In genomic region chr1:93479476-93480083, GRCm38 (mm10) we compare ENCODE assay signal across 8 mouse cellular contexts. TPM values are rescaled to one million over a fixed set of nuclear protein-coding genes. Genes with fewer than 3 reads are reported as not detected.
DNase-seq lines count a peak whose midpoint lies in the region; ATAC-seq and TF ChIP-seq lines count a peak whose summit lies in the region.

No protein-coding gene starts in this region.

- intact Hi-C loops in heart, postnatal 10 days (cut with DNase I): no loop called here

- H3K27me3 ChIP-seq in heart, embryonic 11.5 days (ENCODE audit: control insufficient read depth, insufficient read depth, low read length): no peaks in the 10 kb centered on the region
- H3K27me3 ChIP-seq in ES-Bruce4 (ENCODE audit: control insufficient read depth, insufficient read depth, low read length, poor library complexity, severe bottlenecking): no peaks in the 10 kb centered on the region
- H3K27me3 ChIP-seq in heart, embryonic 14.5 days (ENCODE audit: control insufficient read depth, insufficient read depth, low read length): no peaks in the 10 kb centered on the region
- no peaks in the 10 kb centered on the region for H3K27me3 ChIP-seq in testis, adult 2 months (ENCODE audit: control insufficient read depth, insufficient read depth, low read length)

- 5% methylated on average over 23 of the region's 23 CpGs for WGBS in heart, embryonic 11.5 days (ENCODE audit: insufficient replicate concordance)
- WGBS in heart, embryonic 14.5 days: 4% methylated on average over 23 of the region's 23 CpGs
- WGBS in large intestine, adult 2 months: 2% methylated on average over 23 of the region's 23 CpGs

- H3K4me1 ChIP-seq in heart, embryonic 11.5 days (ENCODE audit: control insufficient read depth, insufficient read depth, low read length): peaks cover 10% of the 10 kb centered on the region
- H3K4me1 ChIP-seq in ES-Bruce4 (ENCODE audit: control insufficient read depth, insufficient read depth, low read length): no peaks in the 10 kb centered on the region
- peaks cover 0 to 22% of the 10 kb centered on the region in 2 experiments; a peak in 2 of 4 replicates for H3K4me1 ChIP-seq in heart, embryonic 14.5 days (ENCODE audit: control insufficient read depth in 2 of 2, insufficient read depth in 2 of 2, low read length in 2 of 2)
- no peaks in the 10 kb centered on the region for H3K4me1 ChIP-seq in testis, adult 2 months (ENCODE audit: control insufficient read depth, insufficient read depth, low read length)

- no peak for DNase-seq in heart, postnatal 10 days
- DNase-seq in c-Kit-positive CD71-negative TER-119-negative erythroid progenitor cells, embryonic 14.5 days (ENCODE audit: low read depth): peak; percentile 14
- peak; percentile 21 for DNase-seq in large intestine, adult 2 months (ENCODE audit: low read depth, low spot score)
- peak; percentile 29 for DNase-seq in mesoderm, embryonic 11.5 days (ENCODE audit: low read depth, low spot score)

- no peak for TF ChIP-seq EP300 in ES-Bruce4 (IDR thresholded peaks at IDR 0.05; ENCODE audit: insufficient read depth, low read depth, low read length)

- peak overlapping the region; percentile 89 for H3K4me3 ChIP-seq in heart, embryonic 11.5 days (ENCODE audit: low read depth, low read length)
- peak overlapping the region; percentile 88 for H3K4me3 ChIP-seq in ES-Bruce4 (ENCODE audit: low read depth, low read length)
- peak overlapping the region; percentile 69 to 82 for H3K4me3 ChIP-seq in heart, embryonic 14.5 days (ENCODE audit: control insufficient read depth in 1 of 2, insufficient read depth in 1 of 2, low read depth in 1 of 2, low read length in 2 of 2)
- peak overlapping the region; percentile 94 for H3K4me3 ChIP-seq in testis, adult 2 months (ENCODE audit: control insufficient read depth, low read depth, low read length)

- H3K4me2 ChIP-seq in heart, embryonic 11.5 days: peak overlapping the region; percentile 79
- H3K4me2 ChIP-seq in heart, embryonic 14.5 days (ENCODE audit: low read length): peak overlapping the region; percentile 76

- TF ChIP-seq POLR2A in ES-Bruce4 (IDR thresholded peaks at IDR 0.05; ENCODE audit: insufficient read depth, low read length): no peak
- TF ChIP-seq POLR2A in testis, adult 2 months (IDR thresholded peaks at IDR 0.05; ENCODE audit: control insufficient read depth, low read depth, low read length): peak; percentile 34; the same call in 1 of the 2 replicates

- H3K27ac ChIP-seq in heart, embryonic 11.5 days (ENCODE audit: low read depth, low read length): peak overlapping the region; percentile 98
- peak overlapping the region; percentile 40; the same call in 1 of the 2 replicates for H3K27ac ChIP-seq in ES-Bruce4 (ENCODE audit: insufficient read depth, low read length)
- peak overlapping the region; percentile 89 to 94 for H3K27ac ChIP-seq in heart, embryonic 14.5 days (replicated peaks in 1 of 2; ENCODE audit: control insufficient read depth in 1 of 2, insufficient read depth in 1 of 2, low read depth in 2 of 2, low read length in 2 of 2)
- H3K27ac ChIP-seq in testis, adult 2 months (ENCODE audit: control insufficient read depth, insufficient read depth, low read depth, low read length): peak overlapping the region; percentile 93

- no peaks in the 10 kb centered on the region for H3K36me3 ChIP-seq in heart, embryonic 11.5 days (ENCODE audit: control insufficient read depth, insufficient read depth, low read length)
- no peaks in the 10 kb centered on the region for H3K36me3 ChIP-seq in ES-Bruce4 (ENCODE audit: control insufficient read depth, insufficient read depth, low read length, poor library complexity, severe bottlenecking)
- H3K36me3 ChIP-seq in heart, embryonic 14.5 days (ENCODE audit: control insufficient read depth, insufficient read depth, low read length): 0 out of 2 replicates have a peak, but pooled peaks cover 4% of the 10 kb centered on the region
- H3K36me3 ChIP-seq in testis, adult 2 months (ENCODE audit: control insufficient read depth, insufficient read depth, low read length): no peaks in the 10 kb centered on the region

- peak overlapping the region; percentile 94 for H3K9ac ChIP-seq in heart, embryonic 11.5 days (ENCODE audit: low read depth, low read length)
- peak overlapping the region; percentile 73 for H3K9ac ChIP-seq in ES-Bruce4 (ENCODE audit: low read depth, poor library complexity, severe bottlenecking)
- H3K9ac ChIP-seq in heart, embryonic 14.5 days (ENCODE audit: low read length): peak overlapping the region; percentile 90

- H3K9me3 ChIP-seq in heart, embryonic 11.5 days (replicated peaks; ENCODE audit: control insufficient read depth, low read length): no peaks in the 10 kb centered on the region
- no peaks in the 10 kb centered on the region for H3K9me3 ChIP-seq in ES-Bruce4 (replicated peaks; ENCODE audit: control insufficient read depth, insufficient read depth, low read length, poor library complexity, severe bottlenecking)
- H3K9me3 ChIP-seq in heart, embryonic 14.5 days (ENCODE audit: control insufficient read depth, low read length): no peaks in the 10 kb centered on the region

- no peak for TF ChIP-seq CTCF in ES-Bruce4 (IDR thresholded peaks at IDR 0.05; ENCODE audit: low read depth, low read length)
- TF ChIP-seq CTCF in testis, adult 2 months (IDR thresholded peaks at IDR 0.05; ENCODE audit: control insufficient read depth, insufficient read depth, insufficient replicate concordance, low read depth, low read length): no peak

- ATAC-seq in heart, embryonic 11.5 days (replicated peaks; ENCODE audit: insufficient number of reproducible peaks, low FRiP score, low TSS enrichment): no peak
- no peak for ATAC-seq in heart, embryonic 14.5 days (ENCODE audit: insufficient number of reproducible peaks, insufficient read depth, low FRiP score, low read depth)

RNA-seq across cellular contexts. Expression of gene Hdlbp, which starts 1.0 kb away (rescaled TPM):
- 137 and 144 TPM in 2 replicates for polyA plus RNA-seq in heart, embryonic 11.5 days (2014; fragmentation: Nextera tagmentation; extraction: Ambion mirVana)
- 100 to 1,000 TPM; 347 to 363 TPM for total RNA-seq in heart, postnatal 10 days (2021)
- polyA plus RNA-seq in ES-Bruce4 (2011; ENCODE audit: insufficient read depth, insufficient read length, low read depth, missing spikeins): 226 and 232 TPM in 2 replicates
- 119 and 138 TPM in 2 replicates for polyA plus RNA-seq in heart, embryonic 14.5 days (2014; fragmentation: Nextera tagmentation; extraction: Ambion mirVana)
- 75.7 and 111 TPM in 2 replicates for polyA plus RNA-seq in large intestine, adult 2 months (2012; rRNA removed)
- 122 and 129 TPM in 2 replicates for polyA plus RNA-seq in testis, adult 2 months (2012; rRNA removed)

RNA-seq across cellular contexts. Expression of gene Farp2, which starts 32.3 kb away (rescaled TPM):
- 3.7 and 4.8 TPM in 2 replicates for polyA plus RNA-seq in heart, embryonic 11.5 days (2014; fragmentation: Nextera tagmentation; extraction: Ambion mirVana)
- 10 to 100 TPM; 16.5 to 18.6 TPM for total RNA-seq in heart, postnatal 10 days (2021)
- 4.0 and 5.0 TPM in 2 replicates for polyA plus RNA-seq in ES-Bruce4 (2011; ENCODE audit: insufficient read depth, insufficient read length, low read depth, missing spikeins)
- 4.2 and 5.0 TPM in 2 replicates for polyA plus RNA-seq in heart, embryonic 14.5 days (2014; fragmentation: Nextera tagmentation; extraction: Ambion mirVana)
- polyA plus RNA-seq in large intestine, adult 2 months (2012; rRNA removed): 12.0 and 17.7 TPM in 2 replicates
- 2.9 TPM in 2 replicates for polyA plus RNA-seq in testis, adult 2 months (2012; rRNA removed)

Comparison
In these comparisons a context has a peak if more than half of its experiments do, and no peak if none do; other contexts are left out.
1. H3K27ac ChIP-seq: peak in every context shown above with its lines; median percentile 98 in heart, embryonic 11.5 days; 93 in testis, adult 2 months; 92 in heart, embryonic 14.5 days; 40 in ES-Bruce4.
2. DNase-seq: peak in c-Kit-positive CD71-negative TER-119-negative erythroid progenitor cells, embryonic 14.5 days (single experiment), large intestine, adult 2 months (single experiment) and mesoderm, embryonic 11.5 days (single experiment); none in heart, postnatal 10 days (0 of 2).
3. Peak in every context shown above with its lines, with median percentiles within 50 percentile points of each other: H3K4me3 ChIP-seq and H3K9ac ChIP-seq.